Mouse (Mus musculus) hindlimb bud, embryonic 11.5 days (tissue): ENCODE measurements at regions not wholly inside any gene's neighbourhood (a gene's known extent, or its start where the extent isn't known, plus 50 kb on each side); places are given as distances from the start of the nearest gene placed in this dataset.

Source experiments
- DNase-seq: peaks from one replicate; pipeline ENCODE4 v3.0.0-alpha.2; 2012; ENCODE audit warnings: low read depth, low spot score; ENCODE audit errors: extremely low spot score

GRCm38 (mm10) chr13:46123446-46123845 is 150.1 kb upstream of the Stmnd1 start:
- no peak for DNase-seq

GRCm38 (mm10) chr13:46116576-46116975 is 151.8 kb upstream of the Atxn1 start:
- DNase-seq = no peak

- DNase-seq = no peak
Measured at GRCm38 (mm10) chr13:46104971-46105370, 140.2 kb upstream of the Atxn1 start.

- no peak for DNase-seq
Measured at GRCm38 (mm10) chr13:46098621-46099020, 133.8 kb upstream of the Atxn1 start.

- no peak for DNase-seq
Measured at GRCm38 (mm10) chr13:46098131-46098530, 133.3 kb upstream of the Atxn1 start.

- DNase-seq = peak; percentile 72
Measured at GRCm38 (mm10) chr13:46096968-46097367, 132.2 kb upstream of the Atxn1 start.

GRCm38 (mm10) chr13:46096416-46096815 is 131.6 kb upstream of the Atxn1 start:
- DNase-seq = no peak

GRCm38 (mm10) chr13:46092787-46093186 is 128.0 kb upstream of the Atxn1 start:
- DNase-seq = no peak

- no peak for DNase-seq
Measured at GRCm38 (mm10) chr13:46091109-46091508, 126.3 kb upstream of the Atxn1 start.

GRCm38 (mm10) chr13:46088237-46088636 is 123.4 kb upstream of the Atxn1 start:
- DNase-seq = no peak

GRCm38 (mm10) chr13:46087663-46088062 is 122.9 kb upstream of the Atxn1 start:
- no peak for DNase-seq

GRCm38 (mm10) chr13:46076879-46077278 is 112.1 kb upstream of the Atxn1 start:
- no peak for DNase-seq

GRCm38 (mm10) chr13:46071670-46072069 is 106.9 kb upstream of the Atxn1 start:
- no peak for DNase-seq

GRCm38 (mm10) chr13:46069571-46069970 is 104.8 kb upstream of the Atxn1 start:
- DNase-seq = peak; percentile 8

GRCm38 (mm10) chr13:46062758-46063157 is 98.0 kb upstream of the Atxn1 start:
- DNase-seq = no peak

- DNase-seq = no peak
Measured at GRCm38 (mm10) chr13:46059870-46060269, 95.1 kb upstream of the Atxn1 start.

- DNase-seq = no peak
Measured at GRCm38 (mm10) chr13:46058862-46059261, 94.1 kb upstream of the Atxn1 start.

GRCm38 (mm10) chr13:46058341-46058740 is 93.5 kb upstream of the Atxn1 start:
- DNase-seq = no peak

GRCm38 (mm10) chr13:46055410-46055809 is 90.6 kb upstream of the Atxn1 start:
- no peak for DNase-seq

GRCm38 (mm10) chr13:46043568-46043967 is 78.8 kb upstream of the Atxn1 start:
- no peak for DNase-seq

GRCm38 (mm10) chr13:46043016-46043415 is 78.2 kb upstream of the Atxn1 start:
- DNase-seq = no peak

- no peak for DNase-seq
Measured at GRCm38 (mm10) chr13:46042224-46042623, 77.4 kb upstream of the Atxn1 start.

- DNase-seq = no peak
Measured at GRCm38 (mm10) chr13:46041475-46041874, 76.7 kb upstream of the Atxn1 start.

GRCm38 (mm10) chr13:46040062-46040461 is 75.3 kb upstream of the Atxn1 start:
- DNase-seq = no peak
